Mouse (Mus musculus): ENCODE data around the gene Hc.

DNA sequence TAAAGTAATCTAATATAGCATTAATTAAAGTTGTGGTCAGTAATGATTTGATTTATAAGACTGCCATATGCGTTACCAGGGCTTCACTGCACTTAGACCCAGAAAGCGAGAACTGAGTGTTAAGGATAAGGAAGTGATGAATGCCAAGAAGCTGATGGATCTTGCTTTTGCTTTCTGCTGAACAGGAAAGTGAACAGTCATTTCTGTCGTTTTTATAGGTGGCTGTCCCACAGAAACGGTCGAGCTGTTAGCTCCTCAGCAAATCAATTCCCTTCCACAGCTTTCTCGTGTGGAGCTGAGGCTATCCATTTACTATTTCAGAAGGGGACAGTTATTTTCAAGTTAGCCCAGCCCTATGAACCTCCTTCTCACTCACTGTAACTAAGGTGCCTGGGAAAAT lies 341 bp downstream of the Hc start:
- TF ChIP-seq MYC (IDR thresholded peaks at IDR 0.05; ENCODE audit: low read depth, low read length): no peak
- no peak for TF ChIP-seq CTCF (conservative IDR thresholded peaks at IDR 0.05 in 1 of 2, IDR thresholded peaks at IDR 0.05 in 1 of 2; ENCODE audit: low read depth in 2 of 2, low read length in 2 of 2)
- TF ChIP-seq JUND (conservative IDR thresholded peaks at IDR 0.05; ENCODE audit: low read depth, low read length): peak; percentile 74; the same call in 1 of the 2 replicates
